Mouse (Mus musculus): Measurements from ENCODE around the gene Wdr5b. TPM values are rescaled to one million over a fixed set of nuclear protein-coding genes. Genes with fewer than 3 reads are reported as not detected.
"Not testable (repeated sequence)": the region's sequence is repeated elsewhere in the genome, so short reads cannot be mapped to it uniquely, and the experiment has no call there.

The Wdr5b gene
- polyA plus RNA-seq (2015; fragmentation: Nextera tagmentation; extraction: Ambion mirVana): 13.0 and 14.7 TPM in 2 replicates

DNA sequence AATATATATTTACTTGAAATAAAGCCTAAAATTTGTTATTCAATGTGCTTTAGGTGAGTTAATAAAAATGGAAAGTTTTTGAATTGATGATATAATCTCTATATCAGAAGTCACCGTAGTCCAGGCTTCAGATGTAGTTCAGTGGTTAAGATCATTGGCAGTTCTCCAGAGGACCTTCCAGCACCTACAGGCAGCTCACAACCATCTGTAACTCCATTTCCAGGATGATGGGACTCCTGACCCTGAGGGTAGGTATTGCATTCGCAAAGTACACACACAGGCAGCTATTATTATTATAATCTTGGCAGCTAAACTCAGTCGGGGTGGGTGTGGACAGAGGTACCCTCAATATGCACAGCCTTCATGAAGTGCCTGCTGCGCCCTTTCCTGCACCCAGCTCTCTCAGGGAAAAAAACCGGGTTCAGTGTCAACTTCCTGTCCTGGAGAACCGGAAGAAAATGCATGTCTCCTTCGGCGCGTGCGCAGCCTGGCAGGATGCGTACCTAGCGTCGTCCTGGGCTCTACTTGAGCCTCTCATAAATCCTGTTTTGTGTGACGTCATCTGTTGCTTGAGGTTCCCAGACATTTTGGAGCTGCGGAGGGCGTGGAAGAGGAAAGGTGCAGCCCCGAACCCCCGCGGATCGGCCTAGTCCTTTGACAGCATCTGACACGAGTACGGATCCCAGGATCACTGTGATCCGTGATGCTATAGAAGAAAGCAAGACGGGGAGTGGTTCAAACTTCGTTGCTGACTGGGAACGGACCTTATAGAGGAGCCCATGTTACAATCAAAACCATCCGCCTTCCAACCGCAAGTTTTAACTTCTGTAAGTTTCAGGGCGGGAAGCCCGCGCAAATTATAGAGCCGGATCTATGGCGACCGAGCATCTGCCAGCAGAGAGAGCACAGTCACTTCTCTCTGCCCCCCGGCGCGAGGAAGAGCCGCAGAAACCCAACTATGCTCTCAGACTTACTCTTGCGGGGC, at the start of gene Wdr5b:
Wdr5b (plus strand) TSS at position 551 of the 985 bp plus-strand sequence.
- H3K36me3 ChIP-seq (ENCODE audit: control insufficient read depth, insufficient read depth, low read length): peaks cover 3% of the 10 kb centered on the region
- 2% methylated on average over 39 of the region's 39 CpGs for WGBS
- no peaks in the 10 kb centered on the region for H3K27me3 ChIP-seq (ENCODE audit: control insufficient read depth, insufficient read depth, low read depth, low read length)
- H3K9me3 ChIP-seq (replicated peaks; ENCODE audit: control insufficient read depth, low read length, poor library complexity, severe bottlenecking): no peaks in the 10 kb centered on the region
- H3K4me1 ChIP-seq (ENCODE audit: control insufficient read depth, insufficient read depth, low read length): peaks cover 18% of the 10 kb centered on the region
- H3K9ac ChIP-seq (ENCODE audit: low read depth, low read length): peak within 1 kb of the TSS; percentile 62
- ATAC-seq: peak; percentile 99
- peak within 1 kb of the TSS; percentile 55 for H3K4me2 ChIP-seq (ENCODE audit: low read length)
- peak within 1 kb of the TSS; percentile 74 for H3K27ac ChIP-seq (ENCODE audit: low read length)
- peak within 1 kb of the TSS; percentile 71 for H3K4me3 ChIP-seq (ENCODE audit: low read depth, low read length)

DNA sequence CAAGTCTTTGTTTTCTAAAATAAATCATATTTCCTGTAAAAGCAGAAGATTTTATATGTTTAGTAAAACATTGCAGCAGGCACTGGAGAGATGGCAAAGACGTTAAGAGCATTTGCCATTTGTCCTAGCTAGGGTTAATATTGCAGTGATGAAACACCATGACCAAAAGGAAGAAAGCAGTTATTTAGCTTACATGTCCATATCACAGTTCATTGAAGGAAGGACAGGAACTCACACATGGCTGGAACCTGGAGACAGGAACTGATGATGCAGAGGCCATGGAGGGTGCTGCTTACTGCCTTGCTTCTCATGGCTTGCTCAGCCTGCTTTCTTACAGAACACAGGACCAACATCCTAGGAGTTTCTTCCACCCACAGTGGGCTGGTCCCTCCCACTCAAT, 48.6 kb upstream of the Wdr5b start:
- H3K4me3 ChIP-seq (ENCODE audit: low read depth, low read length): no peak overlapping the region
- no peak overlapping the region for H3K4me2 ChIP-seq (ENCODE audit: low read length)
- H3K36me3 ChIP-seq (ENCODE audit: control insufficient read depth, insufficient read depth, low read length): no peaks in the 10 kb centered on the region
- H3K4me1 ChIP-seq (ENCODE audit: control insufficient read depth, insufficient read depth, low read length): peaks cover 5% of the 10 kb centered on the region; the same call in 1 of the 2 replicates
- H3K9me3 ChIP-seq (replicated peaks; ENCODE audit: control insufficient read depth, low read length, poor library complexity, severe bottlenecking): no peaks in the 10 kb centered on the region
- H3K27ac ChIP-seq (ENCODE audit: low read length): no peak overlapping the region
- ATAC-seq: no peak
- H3K9ac ChIP-seq (ENCODE audit: low read depth, low read length): no peak overlapping the region
- H3K27me3 ChIP-seq (ENCODE audit: control insufficient read depth, insufficient read depth, low read depth, low read length): no peaks in the 10 kb centered on the region
- WGBS: 81% methylated on average over 1 of the region's 1 CpGs

GRCm38 (mm10) chr16:35993316-35993715, 47.7 kb upstream of the Wdr5b start:
- ATAC-seq: no peak
- H3K27me3 ChIP-seq (ENCODE audit: control insufficient read depth, insufficient read depth, low read depth, low read length): no peaks in the 10 kb centered on the region
- H3K27ac ChIP-seq (ENCODE audit: low read length): no peak overlapping the region
- H3K4me2 ChIP-seq (ENCODE audit: low read length): no peak overlapping the region
- no peak overlapping the region for H3K4me3 ChIP-seq (ENCODE audit: low read depth, low read length)
- 78% methylated on average over 3 of the region's 3 CpGs for WGBS
- H3K9ac ChIP-seq (ENCODE audit: low read depth, low read length): no peak overlapping the region
- H3K9me3 ChIP-seq (replicated peaks; ENCODE audit: control insufficient read depth, low read length, poor library complexity, severe bottlenecking): no peaks in the 10 kb centered on the region
- no peaks in the 10 kb centered on the region for H3K36me3 ChIP-seq (ENCODE audit: control insufficient read depth, insufficient read depth, low read length)
- 0 out of 2 replicates have a peak, but pooled peaks cover 2% of the 10 kb centered on the region for H3K4me1 ChIP-seq (ENCODE audit: control insufficient read depth, insufficient read depth, low read length)

DNA sequence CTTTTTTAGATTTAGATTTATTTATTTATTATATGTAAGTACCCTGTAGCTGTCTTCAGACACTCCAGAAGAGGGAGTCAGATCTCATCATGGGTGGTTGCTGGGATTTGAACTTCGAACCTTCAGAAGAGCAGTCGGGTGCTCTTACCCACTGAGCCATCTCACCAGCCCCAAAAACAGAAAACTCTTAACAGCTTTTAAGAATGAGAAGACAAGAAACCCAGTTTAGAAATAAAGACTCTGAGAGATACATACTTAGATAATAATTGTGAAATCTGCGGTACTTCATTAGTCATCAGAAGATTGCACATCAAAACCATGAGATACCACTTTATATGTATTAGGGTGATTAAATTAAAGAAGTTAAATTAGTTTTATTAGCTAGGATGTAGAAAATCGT, 42.1 kb upstream of the Wdr5b start:
- H3K9me3 ChIP-seq (replicated peaks; ENCODE audit: control insufficient read depth, low read length, poor library complexity, severe bottlenecking); H3K27me3 ChIP-seq (ENCODE audit: control insufficient read depth, insufficient read depth, low read depth, low read length); H3K4me3 ChIP-seq (ENCODE audit: low read depth, low read length); ATAC-seq; H3K9ac ChIP-seq (ENCODE audit: low read depth, low read length); H3K36me3 ChIP-seq (ENCODE audit: control insufficient read depth, insufficient read depth, low read length); H3K4me2 ChIP-seq (ENCODE audit: low read length); H3K27ac ChIP-seq (ENCODE audit: low read length); H3K4me1 ChIP-seq (ENCODE audit: control insufficient read depth, insufficient read depth, low read length): not testable (repeated sequence)
- WGBS: 94% methylated on average over 4 of the region's 4 CpGs

DNA sequence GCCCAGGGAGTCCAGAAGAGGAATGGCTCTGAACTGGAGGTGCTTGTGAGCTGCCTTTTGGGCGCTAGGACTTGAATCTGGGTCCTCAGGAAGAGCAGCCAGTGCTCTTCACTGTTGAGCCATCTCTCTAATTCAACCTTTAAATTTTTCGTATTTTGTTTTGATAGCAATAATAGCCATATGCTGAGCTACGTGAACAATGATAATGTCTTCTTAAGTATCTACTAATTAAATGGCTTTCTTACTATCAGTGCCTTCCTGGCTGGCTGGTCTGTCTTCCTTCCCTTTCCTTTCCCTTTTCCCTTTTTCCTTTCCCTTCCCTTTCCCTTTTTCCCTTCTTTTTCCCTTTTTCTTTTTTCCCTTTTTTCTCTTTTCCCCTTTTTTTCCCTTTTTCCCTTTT, 32.6 kb upstream of the Wdr5b start:
- no peaks in the 10 kb centered on the region for H3K4me1 ChIP-seq (ENCODE audit: control insufficient read depth, insufficient read depth, low read length)
- ATAC-seq: no peak
- no peaks in the 10 kb centered on the region for H3K9me3 ChIP-seq (replicated peaks; ENCODE audit: control insufficient read depth, low read length, poor library complexity, severe bottlenecking)
- H3K9ac ChIP-seq (ENCODE audit: low read depth, low read length): no peak overlapping the region
- peaks cover 7% of the 10 kb centered on the region for H3K36me3 ChIP-seq (ENCODE audit: control insufficient read depth, insufficient read depth, low read length)
- H3K4me3 ChIP-seq (ENCODE audit: low read depth, low read length): no peak overlapping the region
- no peak overlapping the region for H3K27ac ChIP-seq (ENCODE audit: low read length)
- H3K4me2 ChIP-seq (ENCODE audit: low read length): no peak overlapping the region
- no peaks in the 10 kb centered on the region for H3K27me3 ChIP-seq (ENCODE audit: control insufficient read depth, insufficient read depth, low read depth, low read length)
- 95% methylated on average over 3 of the region's 3 CpGs for WGBS

GRCm38 (mm10) chr16:36016335-36016734, 24.7 kb upstream of the Wdr5b start:
- H3K36me3 ChIP-seq (ENCODE audit: control insufficient read depth, insufficient read depth, low read length): peaks cover 16% of the 10 kb centered on the region; the same call in 1 of the 2 replicates
- 96% methylated on average over 1 of the region's 1 CpGs for WGBS

DNA sequence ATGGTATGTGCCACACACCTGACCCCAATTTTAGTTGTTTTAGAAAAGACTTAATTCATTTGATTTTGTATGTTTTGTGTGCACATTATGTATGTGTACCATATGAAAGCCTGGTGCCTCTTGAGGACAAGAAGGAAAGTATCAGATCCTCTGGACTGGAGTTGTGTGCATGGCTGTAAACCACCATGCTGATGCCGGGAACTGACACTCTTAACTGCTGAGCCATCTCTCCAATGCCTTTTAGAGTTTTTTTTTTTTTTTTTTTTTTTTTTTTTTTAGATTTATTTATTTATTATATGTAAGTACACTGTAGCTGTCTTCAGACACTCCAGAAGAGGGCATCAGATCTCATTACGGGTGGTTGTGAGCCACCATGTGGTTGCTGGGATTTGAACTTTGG, 12.9 kb upstream of the Wdr5b start:
- H3K4me2 ChIP-seq (ENCODE audit: low read length); H3K4me1 ChIP-seq (ENCODE audit: control insufficient read depth, insufficient read depth, low read length); ATAC-seq; H3K9me3 ChIP-seq (replicated peaks; ENCODE audit: control insufficient read depth, low read length, poor library complexity, severe bottlenecking); H3K9ac ChIP-seq (ENCODE audit: low read depth, low read length); H3K27ac ChIP-seq (ENCODE audit: low read length); H3K27me3 ChIP-seq (ENCODE audit: control insufficient read depth, insufficient read depth, low read depth, low read length); H3K4me3 ChIP-seq (ENCODE audit: low read depth, low read length): not testable (repeated sequence)
- peaks cover 14% of the 10 kb centered on the region for H3K36me3 ChIP-seq (ENCODE audit: control insufficient read depth, insufficient read depth, low read length)
- 71% methylated on average over 1 of the region's 2 CpGs for WGBS

More at GRCm38 (mm10) chr16:36016335-36016734, 24.7 kb upstream of the Wdr5b start:
- no peaks in the 10 kb centered on the region for H3K9me3 ChIP-seq (replicated peaks; ENCODE audit: control insufficient read depth, low read length, poor library complexity, severe bottlenecking)
- H3K4me2 ChIP-seq (ENCODE audit: low read length): no peak overlapping the region
- no peak overlapping the region for H3K27ac ChIP-seq (ENCODE audit: low read length)
- no peak for ATAC-seq
- no peak overlapping the region for H3K4me3 ChIP-seq (ENCODE audit: low read depth, low read length)
- no peak overlapping the region for H3K9ac ChIP-seq (ENCODE audit: low read depth, low read length)
- H3K27me3 ChIP-seq (ENCODE audit: control insufficient read depth, insufficient read depth, low read depth, low read length): no peaks in the 10 kb centered on the region
- no peaks in the 10 kb centered on the region for H3K4me1 ChIP-seq (ENCODE audit: control insufficient read depth, insufficient read depth, low read length)

GRCm38 (mm10) chr16:36041625-36042020, 633 bp downstream of the Wdr5b start:
- Histone ChIP-seq H3K4me2 (ENCODE audit: low read length) (peak overlapping the region; percentile 55), H3K9me3 (replicated peaks; ENCODE audit: control insufficient read depth, low read length, poor library complexity, severe bottlenecking) (no peaks in the 10 kb centered on the region), H3K9ac (ENCODE audit: low read depth, low read length) (peak overlapping the region; percentile 62), H3K27ac (ENCODE audit: low read length) (peak overlapping the region; percentile 74), H3K4me3 (ENCODE audit: low read depth, low read length) (peak overlapping the region; percentile 71), H3K27me3 (ENCODE audit: control insufficient read depth, insufficient read depth, low read depth, low read length) (no peaks in the 10 kb centered on the region), H3K36me3 (ENCODE audit: control insufficient read depth, insufficient read depth, low read length) (peaks cover 6% of the 10 kb centered on the region), H3K4me1 (ENCODE audit: control insufficient read depth, insufficient read depth, low read length) (peaks cover 18% of the 10 kb centered on the region)
- ATAC-seq: no peak
- whole genome bisulfite sequencing: 37% methylated on average over 11 of the region's 11 CpGs

GRCm38 (mm10) chr16:36043073-36043472, 2.1 kb downstream of the Wdr5b start:
- H3K4me2 ChIP-seq (ENCODE audit: low read length): no peak overlapping the region
- no peak overlapping the region for H3K9ac ChIP-seq (ENCODE audit: low read depth, low read length)
- H3K36me3 ChIP-seq (ENCODE audit: control insufficient read depth, insufficient read depth, low read length): peaks cover 6% of the 10 kb centered on the region
- 91% methylated on average over 10 of the region's 10 CpGs for WGBS
- no peaks in the 10 kb centered on the region for H3K9me3 ChIP-seq (replicated peaks; ENCODE audit: control insufficient read depth, low read length, poor library complexity, severe bottlenecking)
- ATAC-seq: no peak
- peaks cover 18% of the 10 kb centered on the region for H3K4me1 ChIP-seq (ENCODE audit: control insufficient read depth, insufficient read depth, low read length)
- no peaks in the 10 kb centered on the region for H3K27me3 ChIP-seq (ENCODE audit: control insufficient read depth, insufficient read depth, low read depth, low read length)
- no peak overlapping the region for H3K27ac ChIP-seq (ENCODE audit: low read length)
- no peak overlapping the region for H3K4me3 ChIP-seq (ENCODE audit: low read depth, low read length)

Measured in midbrain, embryonic 16.5 days (tissue).